Mouse (Mus musculus): ENCODE measurements around the gene Rasa2. TPM values are rescaled to one million over a fixed set of nuclear protein-coding genes. Genes with fewer than 3 reads are reported as not detected.
"Not testable (repeated sequence)": the region's sequence is repeated elsewhere in the genome, so short reads cannot be mapped to it uniquely, and the experiment has no call there.

Gene Rasa2
- polyA plus RNA-seq, 1 experiment from 2014 or later, result 13.4 TPM

GRCm38 (mm10) chr9:96554095-96554494, 77.3 kb downstream of the Rasa2 start:
- Histone ChIP-seq H3K9ac (ENCODE audit: low read length) (no peak overlapping the region), H3K4me2 (ENCODE audit: low read depth, low read length) (no peak overlapping the region), H3K27me3 (ENCODE audit: control insufficient read depth, insufficient read depth, low read length) (no peaks in the 10 kb centered on the region), H3K4me1 (ENCODE audit: control insufficient read depth, insufficient read depth, low read length) (no peaks in the 10 kb centered on the region), H3K9me3 (replicated peaks; ENCODE audit: control insufficient read depth, low read length) (no peaks in the 10 kb centered on the region), H3K4me3 (ENCODE audit: low read length) (no peak overlapping the region), H3K36me3 (ENCODE audit: control insufficient read depth, insufficient read depth) (peaks cover 18% of the 10 kb centered on the region), H3K27ac (ENCODE audit: low read length) (no peak overlapping the region)
- ATAC-seq (replicated peaks; ENCODE audit: extremely low read depth, insufficient read depth, low FRiP score), result no peak
- 88% methylated on average over 1 of the region's 1 CpGs for WGBS

GRCm38 (mm10) chr9:96545410-96545809, 86.0 kb downstream of the Rasa2 start:
- WGBS, result 84% methylated on average over 13 of the region's 13 CpGs
- no peaks in the 10 kb centered on the region for H3K4me1 ChIP-seq (ENCODE audit: control insufficient read depth, insufficient read depth, low read length)

GRCm38 (mm10) chr9:96543643-96544640, 87.5 kb downstream of the Rasa2 start:
- no peaks in the 10 kb centered on the region for H3K9me3 ChIP-seq (replicated peaks; ENCODE audit: control insufficient read depth, low read length)
- H3K27me3 ChIP-seq (ENCODE audit: control insufficient read depth, insufficient read depth, low read length), result no peaks in the 10 kb centered on the region
- H3K27ac ChIP-seq (ENCODE audit: low read length), result peak overlapping the region; percentile 24; the same call in 1 of the 2 replicates
- H3K9ac ChIP-seq (ENCODE audit: low read length), result peak overlapping the region; percentile 72
- peaks cover 16% of the 10 kb centered on the region for H3K36me3 ChIP-seq (ENCODE audit: control insufficient read depth, insufficient read depth)
- WGBS, result 27% methylated on average over 27 of the region's 27 CpGs
- no peaks in the 10 kb centered on the region for H3K4me1 ChIP-seq (ENCODE audit: control insufficient read depth, insufficient read depth, low read length)
- peak; percentile 69; the same call in 1 of the 2 replicates for ATAC-seq (replicated peaks; ENCODE audit: extremely low read depth, insufficient read depth, low FRiP score)
- peak overlapping the region; percentile 44 for H3K4me3 ChIP-seq (ENCODE audit: low read length)
- H3K4me2 ChIP-seq (ENCODE audit: low read depth, low read length), result peak overlapping the region; percentile 57

More at GRCm38 (mm10) chr9:96545410-96545809, 86.0 kb downstream of the Rasa2 start:
- Histone ChIP-seq H3K9ac (ENCODE audit: low read length) (no peak overlapping the region), H3K4me3 (ENCODE audit: low read length) (no peak overlapping the region), H3K9me3 (replicated peaks; ENCODE audit: control insufficient read depth, low read length) (no peaks in the 10 kb centered on the region), H3K36me3 (ENCODE audit: control insufficient read depth, insufficient read depth) (peaks cover 16% of the 10 kb centered on the region), H3K27me3 (ENCODE audit: control insufficient read depth, insufficient read depth, low read length) (no peaks in the 10 kb centered on the region), H3K4me2 (ENCODE audit: low read depth, low read length) (no peak overlapping the region), H3K27ac (ENCODE audit: low read length) (no peak overlapping the region)
- ATAC-seq (replicated peaks; ENCODE audit: extremely low read depth, insufficient read depth, low FRiP score), result no peak

- no peak overlapping the region for H3K27ac ChIP-seq (ENCODE audit: low read length)
- H3K27me3 ChIP-seq (ENCODE audit: control insufficient read depth, insufficient read depth, low read length), result no peaks in the 10 kb centered on the region
- H3K4me2 ChIP-seq (ENCODE audit: low read depth, low read length), result no peak overlapping the region
- no peak overlapping the region for H3K9ac ChIP-seq (ENCODE audit: low read length)
- no peaks in the 10 kb centered on the region for H3K9me3 ChIP-seq (replicated peaks; ENCODE audit: control insufficient read depth, low read length)
- peaks cover 3% of the 10 kb centered on the region; the same call in 1 of the 2 replicates for H3K4me1 ChIP-seq (ENCODE audit: control insufficient read depth, insufficient read depth, low read length)
- peaks cover 8% of the 10 kb centered on the region for H3K36me3 ChIP-seq (ENCODE audit: control insufficient read depth, insufficient read depth)
- 54% methylated on average over 10 of the region's 10 CpGs for WGBS
- H3K4me3 ChIP-seq (ENCODE audit: low read length), result no peak overlapping the region
- ATAC-seq (replicated peaks; ENCODE audit: extremely low read depth, insufficient read depth, low FRiP score), result no peak
Observed at GRCm38 (mm10) chr9:96538916-96539315, 92.5 kb downstream of the Rasa2 start.

- no peak overlapping the region for H3K27ac ChIP-seq (ENCODE audit: low read length)
- 80% methylated on average over 6 of the region's 6 CpGs for WGBS
- H3K9ac ChIP-seq (ENCODE audit: low read length), result no peak overlapping the region
Observed at GRCm38 (mm10) chr9:96537615-96537919, 93.8 kb downstream of the Rasa2 start.

GRCm38 (mm10) chr9:96536895-96537614, 94.4 kb downstream of the Rasa2 start:
- Histone ChIP-seq H3K27me3 (ENCODE audit: control insufficient read depth, insufficient read depth, low read length) (no peaks in the 10 kb centered on the region), H3K27ac (ENCODE audit: low read length) (peak overlapping the region; percentile 37; the same call in 1 of the 2 replicates), H3K9ac (ENCODE audit: low read length) (peak overlapping the region; percentile 74), H3K36me3 (ENCODE audit: control insufficient read depth, insufficient read depth) (peaks cover 8% of the 10 kb centered on the region), H3K4me3 (ENCODE audit: low read length) (peak overlapping the region; percentile 56), H3K4me2 (ENCODE audit: low read depth, low read length) (peak overlapping the region; percentile 74), H3K9me3 (replicated peaks; ENCODE audit: control insufficient read depth, low read length) (no peaks in the 10 kb centered on the region), H3K4me1 (ENCODE audit: control insufficient read depth, insufficient read depth, low read length) (peaks cover 3% of the 10 kb centered on the region; the same call in 1 of the 2 replicates)
- WGBS, result 17% methylated on average over 37 of the region's 37 CpGs
- ATAC-seq (replicated peaks; ENCODE audit: extremely low read depth, insufficient read depth, low FRiP score), result peak; percentile 84

More at GRCm38 (mm10) chr9:96537615-96537919, 93.8 kb downstream of the Rasa2 start:
- Histone ChIP-seq H3K36me3 (ENCODE audit: control insufficient read depth, insufficient read depth) (peaks cover 8% of the 10 kb centered on the region), H3K4me3 (ENCODE audit: low read length) (no peak overlapping the region), H3K4me1 (ENCODE audit: control insufficient read depth, insufficient read depth, low read length) (peaks cover 3% of the 10 kb centered on the region; the same call in 1 of the 2 replicates), H3K27me3 (ENCODE audit: control insufficient read depth, insufficient read depth, low read length) (no peaks in the 10 kb centered on the region), H3K9me3 (replicated peaks; ENCODE audit: control insufficient read depth, low read length) (no peaks in the 10 kb centered on the region), H3K4me2 (ENCODE audit: low read depth, low read length) (peak overlapping the region; percentile 74)
- ATAC-seq (replicated peaks; ENCODE audit: extremely low read depth, insufficient read depth, low FRiP score), result no peak

- not testable (repeated sequence) for H3K4me3 ChIP-seq (ENCODE audit: low read length); H3K4me1 ChIP-seq (ENCODE audit: control insufficient read depth, insufficient read depth, low read length); H3K9ac ChIP-seq (ENCODE audit: low read length); H3K36me3 ChIP-seq (ENCODE audit: control insufficient read depth, insufficient read depth); H3K9me3 ChIP-seq (replicated peaks; ENCODE audit: control insufficient read depth, low read length); ATAC-seq (replicated peaks; ENCODE audit: extremely low read depth, insufficient read depth, low FRiP score); H3K27me3 ChIP-seq (ENCODE audit: control insufficient read depth, insufficient read depth, low read length); H3K4me2 ChIP-seq (ENCODE audit: low read depth, low read length); H3K27ac ChIP-seq (ENCODE audit: low read length)
- WGBS, result 92% methylated on average over 3 of the region's 4 CpGs
Observed at GRCm38 (mm10) chr9:96536093-96536492, 95.3 kb downstream of the Rasa2 start.

- H3K27ac ChIP-seq (ENCODE audit: low read length), result no peak overlapping the region
- no peak overlapping the region for H3K9ac ChIP-seq (ENCODE audit: low read length)
- H3K27me3 ChIP-seq (ENCODE audit: control insufficient read depth, insufficient read depth, low read length), result no peaks in the 10 kb centered on the region
- H3K4me3 ChIP-seq (ENCODE audit: low read length), result no peak overlapping the region
- no peak overlapping the region for H3K4me2 ChIP-seq (ENCODE audit: low read depth, low read length)
- 74% methylated on average over 6 of the region's 6 CpGs for WGBS
- peaks cover 6% of the 10 kb centered on the region; the same call in 1 of the 2 replicates for H3K4me1 ChIP-seq (ENCODE audit: control insufficient read depth, insufficient read depth, low read length)
- H3K9me3 ChIP-seq (replicated peaks; ENCODE audit: control insufficient read depth, low read length), result no peaks in the 10 kb centered on the region
- H3K36me3 ChIP-seq (ENCODE audit: control insufficient read depth, insufficient read depth), result no peaks in the 10 kb centered on the region
- no peak for ATAC-seq (replicated peaks; ENCODE audit: extremely low read depth, insufficient read depth, low FRiP score)
Observed at GRCm38 (mm10) chr9:96535431-96535830, 96.0 kb downstream of the Rasa2 start.
